Mouse (Mus musculus) CH12.LX (cell line): Measurements from ENCODE around the gene Fam193b. TPM values are rescaled to one million over a fixed set of nuclear protein-coding genes. Genes with fewer than 3 reads are reported as not detected.
A peak's percentile ranks its signal among the peaks of the same experiment; 100 is the strongest.

ENCODE experiments used
- DNase-seq: peaks from one replicate; pipeline ENCODE4 v3.0.0-alpha.2; 2013; ENCODE audit errors: extremely low read depth
- H3K27ac ChIP-seq: 2 replicates; pipeline ENCODE4 v1.5.1; 2012; ENCODE audit warnings: low read depth, mild to moderate bottlenecking, control low read depth, moderate library complexity; ENCODE audit not compliant: insufficient read depth
- H3K27me3 ChIP-seq: replicated peaks from 2 replicates; pipeline ENCODE3; 2012; ENCODE audit warnings: inconsistent platforms
- H3K36me3 ChIP-seq, 2 experiments: replicated peaks in 1 of 2; 2 replicates each; pipeline versions ENCODE3 to v1.6.1; 2012; ENCODE audit warnings: inconsistent platforms in 1 of 2, low read length in 1 of 2, mild to moderate bottlenecking in 1 of 2, mixed read lengths in 1 of 2, moderate library complexity in 1 of 2; ENCODE audit not compliant: control insufficient read depth in 1 of 2, insufficient read depth in 1 of 2
- H3K4me1 ChIP-seq, 2 experiments: 2 replicates each; pipeline ENCODE4 v1.6.1; 2012; ENCODE audit warnings: inconsistent platforms in 1 of 2, moderate library complexity in 1 of 2; ENCODE audit not compliant: insufficient read depth in 2 of 2, control insufficient read depth in 1 of 2
- H3K4me2 ChIP-seq: 2 replicates; pipeline ENCODE4 v1.6.1; 2012; ENCODE audit warnings: low read depth, mild to moderate bottlenecking, control low read depth; ENCODE audit not compliant: poor library complexity, insufficient read depth, severe bottlenecking
- H3K4me3 ChIP-seq, 3 experiments: fragments of 150-350 bp in 1 of 3; sonication (generic) in 1 of 3; replicated peaks in 1 of 3; 2 replicates each; pipeline versions ENCODE3 to v1.5.1; 2011 to 2012; ENCODE audit warnings: low read depth in 2 of 3, low read length in 2 of 3, mild to moderate bottlenecking in 2 of 3, moderate library complexity in 2 of 3, control low read depth in 1 of 3, improper control_type of control experiment in 1 of 3, inconsistent platforms in 1 of 3, mixed read lengths in 1 of 3; ENCODE audit not compliant: poor library complexity in 1 of 3
- H3K79me2 ChIP-seq: replicated peaks from 2 replicates; pipeline ENCODE4 v1.6.1; 2012; ENCODE audit warnings: mild to moderate bottlenecking, moderate library complexity; ENCODE audit not compliant: control insufficient read depth, poor library complexity, insufficient read depth, severe bottlenecking; ENCODE audit errors: extremely low read depth
- H3K9ac ChIP-seq: 2 replicates; pipeline ENCODE4 v1.6.1; 2012; ENCODE audit warnings: low read depth, mild to moderate bottlenecking, control low read depth, moderate library complexity; ENCODE audit not compliant: insufficient read depth
- H3K9me3 ChIP-seq: replicated peaks from 2 replicates; pipeline ENCODE3; 2012; ENCODE audit warnings: low read length, inconsistent platforms, mixed read lengths
- BHLHE40 ChIP-seq: IDR thresholded peaks from 2 replicates; pipeline ENCODE4 v1.6.1; 2011; ENCODE audit warnings: mild to moderate bottlenecking, low read depth, low read length, improper control_type of control experiment
- CHD1 ChIP-seq: IDR thresholded peaks from 2 replicates; pipeline ENCODE4 v1.6.1; 2012; ENCODE audit warnings: low read depth, low read length, improper control_type of control experiment, inconsistent platforms
- CHD2 ChIP-seq: IDR thresholded peaks from 2 replicates; pipeline ENCODE4 v1.6.1; 2011; ENCODE audit warnings: low read length, improper control_type of control experiment
- CTCF ChIP-seq, 2 experiments: IDR thresholded peaks in 1 of 2; conservative IDR thresholded peaks in 1 of 2; 2 replicates each; pipeline ENCODE4 v1.5.1; 2011 to 2012; ENCODE audit warnings: low read depth in 2 of 2, low read length in 2 of 2, improper control_type of control experiment in 1 of 2, inconsistent platforms in 1 of 2, mild to moderate bottlenecking in 1 of 2, moderate library complexity in 1 of 2
- E2F4 ChIP-seq: IDR thresholded peaks from 2 replicates; pipeline ENCODE4 v1.6.1; 2011; ENCODE audit warnings: low read depth, low read length, improper control_type of control experiment; ENCODE audit not compliant: insufficient replicate concordance
- ELF1 ChIP-seq: IDR thresholded peaks from 2 replicates; pipeline ENCODE4 v1.6.1; 2014; ENCODE audit warnings: low read depth, mild to moderate bottlenecking, inconsistent platforms, low read length, improper control_type of control experiment
- EP300 ChIP-seq: IDR thresholded peaks from 2 replicates; pipeline ENCODE4 v1.6.1; 2011; ENCODE audit warnings: low read length, improper control_type of control experiment
- ETS1 ChIP-seq: conservative IDR thresholded peaks from 2 replicates; pipeline ENCODE4 v1.6.1; 2012; ENCODE audit warnings: low read depth, mild to moderate bottlenecking, inconsistent platforms, low read length, improper control_type of control experiment, moderate library complexity
- GABPA ChIP-seq: IDR thresholded peaks from 2 replicates; pipeline ENCODE4 v1.6.1; 2012; ENCODE audit warnings: low read depth, low read length, improper control_type of control experiment, inconsistent platforms; ENCODE audit not compliant: insufficient replicate concordance
- HCFC1 ChIP-seq: IDR thresholded peaks from 2 replicates; pipeline ENCODE4 v1.6.1; 2012; ENCODE audit warnings: low read depth, mild to moderate bottlenecking, inconsistent platforms, low read length, improper control_type of control experiment
- IRF4 ChIP-seq: IDR thresholded peaks from 2 replicates; pipeline ENCODE4 v1.6.1; 2014; ENCODE audit warnings: low read depth, mild to moderate bottlenecking, inconsistent platforms, low read length, improper control_type of control experiment
- JUN ChIP-seq: IDR thresholded peaks from 2 replicates; pipeline ENCODE4 v1.6.1; 2011; ENCODE audit warnings: low read depth, mild to moderate bottlenecking, low read length, improper control_type of control experiment, moderate library complexity; ENCODE audit not compliant: insufficient read depth
- JUND ChIP-seq: conservative IDR thresholded peaks from 2 replicates; pipeline ENCODE4 v1.6.1; 2011; ENCODE audit warnings: low read depth, low read length, improper control_type of control experiment
- KAT2A ChIP-seq: IDR thresholded peaks from 2 replicates; pipeline ENCODE4 v1.6.1; 2012; ENCODE audit warnings: low read length, improper control_type of control experiment, inconsistent platforms; ENCODE audit not compliant: insufficient replicate concordance
- MAFK ChIP-seq: IDR thresholded peaks from 2 replicates; pipeline ENCODE4 v1.6.1; 2011; ENCODE audit warnings: low read length, improper control_type of control experiment; ENCODE audit not compliant: insufficient replicate concordance
- MAX ChIP-seq: IDR thresholded peaks from 2 replicates; pipeline ENCODE4 v1.6.1; 2011; ENCODE audit warnings: low read length, improper control_type of control experiment
- MAZ ChIP-seq: IDR thresholded peaks from 2 replicates; pipeline ENCODE4 v1.6.1; 2012; ENCODE audit warnings: low read depth, mild to moderate bottlenecking, inconsistent platforms, low read length, improper control_type of control experiment, moderate library complexity
- MEF2A ChIP-seq: IDR thresholded peaks from 2 replicates; pipeline ENCODE4 v1.6.1; 2014; ENCODE audit warnings: low read depth, mild to moderate bottlenecking, inconsistent platforms, low read length, improper control_type of control experiment, borderline replicate concordance
- MXI1 ChIP-seq: IDR thresholded peaks from 2 replicates; pipeline ENCODE4 v1.6.1; 2011; ENCODE audit warnings: mild to moderate bottlenecking, low read depth, low read length, improper control_type of control experiment
- MYC ChIP-seq: IDR thresholded peaks from 2 replicates; pipeline ENCODE4 v1.6.1; 2011; ENCODE audit warnings: low read depth, mild to moderate bottlenecking, improper control_type of control experiment, low read length
- NELFE ChIP-seq: IDR thresholded peaks from 2 replicates; pipeline ENCODE4 v1.6.1; 2011; ENCODE audit warnings: low read depth, low read length, improper control_type of control experiment
- NRF1 ChIP-seq: IDR thresholded peaks from 2 replicates; pipeline ENCODE4 v1.6.1; 2014; ENCODE audit warnings: low read depth, mild to moderate bottlenecking, inconsistent platforms, low read length, improper control_type of control experiment, moderate library complexity
- PAX5 ChIP-seq: IDR thresholded peaks from 2 replicates; pipeline ENCODE4 v1.6.1; 2012; ENCODE audit warnings: low read length, inconsistent platforms, mixed read lengths
- POLR2A ChIP-seq: IDR thresholded peaks from 2 replicates; pipeline ENCODE4 v1.6.1; 2011; ENCODE audit warnings: low read depth, mild to moderate bottlenecking, improper control_type of control experiment, low read length
- POLR2AphosphoS2 ChIP-seq: IDR thresholded peaks from 2 replicates; pipeline ENCODE4 v1.6.1; 2011; ENCODE audit warnings: low read depth, low read length, improper control_type of control experiment
- RAD21 ChIP-seq: IDR thresholded peaks from 2 replicates; pipeline ENCODE4 v1.6.1; 2011; ENCODE audit warnings: low read depth, mild to moderate bottlenecking, low read length, improper control_type of control experiment, moderate library complexity
- RCOR1 ChIP-seq: conservative IDR thresholded peaks from 2 replicates; pipeline ENCODE4 v1.6.1; 2012; ENCODE audit warnings: low read depth, mild to moderate bottlenecking, inconsistent platforms, low read length, improper control_type of control experiment
- SIN3A ChIP-seq: IDR thresholded peaks from 2 replicates; pipeline ENCODE4 v1.6.1; 2012; ENCODE audit warnings: low read length, improper control_type of control experiment, inconsistent platforms
- SMC3 ChIP-seq: IDR thresholded peaks from 2 replicates; pipeline ENCODE4 v1.6.1; 2011; ENCODE audit warnings: low read depth, low read length, improper control_type of control experiment
- TBP ChIP-seq: conservative IDR thresholded peaks from 2 replicates; pipeline ENCODE4 v1.6.1; 2011; ENCODE audit warnings: low read depth, low read length, improper control_type of control experiment
- TCF12 ChIP-seq: IDR thresholded peaks from 2 replicates; pipeline ENCODE4 v1.6.1; 2014; ENCODE audit warnings: low read depth, mild to moderate bottlenecking, inconsistent platforms, low read length, improper control_type of control experiment
- UBTF ChIP-seq: IDR thresholded peaks from 2 replicates; pipeline ENCODE4 v1.6.1; 2012; ENCODE audit warnings: low read depth, mild to moderate bottlenecking, inconsistent platforms, low read length, improper control_type of control experiment, moderate library complexity
- USF1 ChIP-seq: IDR thresholded peaks from 2 replicates; pipeline ENCODE4 v1.6.1; 2014; ENCODE audit warnings: low read depth, mild to moderate bottlenecking, inconsistent platforms, low read length, improper control_type of control experiment
- USF2 ChIP-seq: conservative IDR thresholded peaks from 2 replicates; pipeline ENCODE4 v1.6.1; 2011; ENCODE audit warnings: low read depth, low read length, improper control_type of control experiment
- ZC3H11A ChIP-seq: IDR thresholded peaks from 2 replicates; pipeline ENCODE4 v1.6.1; 2012; ENCODE audit warnings: low read depth, mild to moderate bottlenecking, inconsistent platforms, low read length, improper control_type of control experiment
- ZKSCAN1 ChIP-seq: IDR thresholded peaks from 2 replicates; pipeline ENCODE4 v1.6.1; 2012; ENCODE audit warnings: low read depth, inconsistent platforms, low read length, improper control_type of control experiment, borderline replicate concordance
- ZMIZ1 ChIP-seq: IDR thresholded peaks from 2 replicates; pipeline ENCODE4 v1.6.1; 2012; ENCODE audit warnings: low read depth, mild to moderate bottlenecking, inconsistent platforms, low read length, improper control_type of control experiment
- ZNF384 ChIP-seq: IDR thresholded peaks from 2 replicates; pipeline ENCODE4 v1.6.1; 2012; ENCODE audit warnings: low read depth, low read length, improper control_type of control experiment, inconsistent platforms
- dilution Hi-C: fragments of 300-500 bp; cut with MboI; formaldehyde crosslinking; loops from 2 replicates; pipeline ENCODE4 v1.14.3; 2020; ENCODE audit warnings: low sequenced_read_pairs; ENCODE audit not compliant: extremely low pct_unique_long_range_greater_than_20kb, extremely low pct_ligation_motif_present
- in situ Hi-C: fragments of 300-500 bp; cut with MboI; formaldehyde crosslinking; loops from 3 replicates; pipeline ENCODE4 v1.14.3; 2019; ENCODE audit warnings: low sequenced_read_pairs, low pct_ligation_motif_present, low pct_unique_long_range_greater_than_20kb, mixed read lengths
- polyA plus RNA-seq: library from polyadenylated mRNA; unstranded; fragments of >175 nt; gene quantifications from 2 replicates; pipeline ENCODE4 v1.2.1, GENCODE M21; 2012; ENCODE audit warnings: low read depth; ENCODE audit not compliant: insufficient read length
- total RNA-seq, 2 experiments: library from RNA; depleted of rRNA; stranded (reverse); fragments of 300-350 nt in 1 of 2; fragments of >200 nt in 1 of 2; gene quantifications; 2 replicates each; pipeline ENCODE4 v1.2.3; 2012 to 2014

Fam193b gene
- total and polyA plus RNA-seq, 3 experiments, result 9.2 to 22.4 (median 17.9) TPM

DNA sequence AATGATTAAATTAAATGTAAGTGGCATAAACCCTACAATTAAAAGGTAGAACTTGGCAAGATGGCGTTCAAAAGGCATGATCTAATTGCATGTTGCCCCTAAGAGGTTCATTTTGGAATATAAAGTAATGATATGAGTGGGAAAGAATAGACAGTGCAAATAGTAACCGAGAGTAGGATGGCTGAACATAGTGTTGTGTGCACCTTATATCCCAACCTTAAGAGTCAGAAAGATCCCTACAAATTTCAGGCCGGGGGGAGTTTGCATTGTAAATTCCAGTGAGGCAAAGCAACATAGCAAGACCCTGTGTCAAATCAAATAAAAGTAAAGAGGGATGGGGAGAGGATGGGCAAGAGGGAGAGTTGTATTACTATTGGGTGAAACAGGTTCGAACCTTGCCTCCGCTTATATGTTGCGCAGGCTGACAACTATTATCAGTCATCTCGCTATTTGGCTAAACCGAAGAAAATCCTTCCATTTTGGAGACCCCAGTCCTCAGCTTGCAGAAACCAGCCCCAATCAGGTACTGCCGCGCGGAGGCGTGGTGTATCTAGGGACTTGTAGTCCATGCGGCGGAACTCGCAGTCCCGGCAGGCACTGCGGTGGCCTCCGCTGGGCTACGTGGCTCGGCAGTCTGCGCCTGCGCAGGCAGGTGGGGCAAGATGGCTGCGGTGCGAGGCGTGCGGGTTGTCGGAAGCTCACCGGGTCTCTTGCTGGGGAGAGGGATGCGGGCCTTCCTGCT is 21.8 kb upstream of the Fam193b start:
- Histone ChIP-seq H3K4me2 (peak overlapping the region; percentile 35), H3K36me3 (peaks cover 27 to 30% of the 10 kb centered on the region in 2 experiments), H3K9ac (peak overlapping the region; percentile 70), H3K27ac (no peak overlapping the region), H3K4me1 (peaks cover 7 to 22% of the 10 kb centered on the region in 2 experiments; a peak in 3 of 4 replicates), H3K9me3 (peaks cover 2% of the 10 kb centered on the region), H3K79me2 (peaks cover 22% of the 10 kb centered on the region), H3K27me3 (peaks cover 8% of the 10 kb centered on the region), H3K4me3 (peak overlapping the region; percentile 78 to 95 (median 81))
- dilution Hi-C loops (no loop called here), in situ Hi-C loops (no loop called here)
- TF ChIP-seq UBTF (no peak), PAX5 (no peak), NELFE (peak; percentile 97), MAX (peak; percentile 82; the same call in 1 of the 2 replicates), ZNF384 (no peak), RAD21 (no peak), CHD1 (no peak), ZKSCAN1 (no peak), HCFC1 (peak; percentile 97), GABPA (peak; percentile 68; the same call in 1 of the 2 replicates), ETS1 (no peak), POLR2A (peak; percentile 98), NRF1 (peak; percentile 96), MXI1 (peak; percentile 73; the same call in 1 of the 2 replicates), MYC (peak; percentile 84; the same call in 1 of the 2 replicates), SMC3 (no peak), ELF1 (peak; percentile 75), MEF2A (peak; percentile 72), TBP (peak; percentile 89), MAFK (no peak), SIN3A (peak; percentile 61; the same call in 1 of the 2 replicates), POLR2AphosphoS2 (peak; percentile 94), KAT2A (peak; percentile 94; the same call in 1 of the 2 replicates), ZMIZ1 (peak; percentile 90), EP300 (no peak; the same call in 1 of the 2 replicates), USF2 (no peak), MAZ (0 out of 2 replicates have a peak, but pooled peaks have one; percentile 10), USF1 (no peak), TCF12 (peak; percentile 99), ZC3H11A (no peak), IRF4 (peak; percentile 36; the same call in 1 of the 2 replicates), JUN (no peak), E2F4 (no peak), BHLHE40 (0 out of 2 replicates have a peak, but pooled peaks have one; percentile 25), CTCF (conservative IDR thresholded peaks at IDR 0.05 in 1 of 2, IDR thresholded peaks at IDR 0.05 in 1 of 2; ENCODE audit: low read depth in 2 of 2, low read length in 2 of 2) (no peak), CHD2 (no peak; the same call in 1 of the 2 replicates), JUND (no peak), RCOR1 (no peak; the same call in 1 of the 2 replicates)
- peak; percentile 96 for DNase-seq
